Mouse (Mus musculus) heart, adult 2 months (tissue): ENCODE results near the gene Hmgxb4.

ENCODE experiments used
- CTCF ChIP-seq: fragments of 200-600 bp; IDR thresholded peaks from 2 replicates; pipeline ENCODE4 v1.8.1; 2022; ENCODE audit warnings: antibody characterized with exemption, mild to moderate bottlenecking, moderate library complexity
- POLR2A ChIP-seq: fragments of 200-500 bp; IDR thresholded peaks from 2 replicates; pipeline ENCODE4 v1.6.1; 2011; ENCODE audit warnings: mild to moderate bottlenecking, low read depth, low read length, control low read depth; ENCODE audit not compliant: insufficient read depth

DNA sequence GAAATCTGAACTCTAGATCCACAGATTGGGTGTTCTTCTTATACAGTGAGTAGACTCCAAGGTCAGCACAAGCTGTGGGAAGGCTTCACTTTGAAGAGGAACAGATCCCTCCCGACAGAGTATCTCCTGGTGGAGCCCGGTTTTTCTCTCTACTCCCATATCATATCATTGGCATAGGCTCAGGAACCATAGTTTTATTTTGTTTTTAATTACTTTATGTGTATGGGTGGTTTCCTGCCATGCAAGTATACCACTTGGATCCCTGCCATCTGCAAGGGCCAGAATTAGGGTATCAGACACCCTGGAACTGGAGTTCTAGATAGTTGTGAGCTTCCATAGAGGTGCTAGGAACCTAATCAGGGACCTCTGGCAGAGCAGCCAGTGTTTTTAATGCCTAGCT is 15.7 kb downstream of the Hmgxb4 start:
- TF ChIP-seq POLR2A (no peak), CTCF (no peak)
